Mouse (Mus musculus) embryo, embryonic 11.5 days (tissue): ENCODE results near the gene Myh13.

Source experiments
- DNase-seq: peaks from one replicate; pipeline ENCODE4 v3.0.0-alpha.2; 2012; ENCODE audit warnings: low read depth, low spot score

The Myh13 gene

DNA sequence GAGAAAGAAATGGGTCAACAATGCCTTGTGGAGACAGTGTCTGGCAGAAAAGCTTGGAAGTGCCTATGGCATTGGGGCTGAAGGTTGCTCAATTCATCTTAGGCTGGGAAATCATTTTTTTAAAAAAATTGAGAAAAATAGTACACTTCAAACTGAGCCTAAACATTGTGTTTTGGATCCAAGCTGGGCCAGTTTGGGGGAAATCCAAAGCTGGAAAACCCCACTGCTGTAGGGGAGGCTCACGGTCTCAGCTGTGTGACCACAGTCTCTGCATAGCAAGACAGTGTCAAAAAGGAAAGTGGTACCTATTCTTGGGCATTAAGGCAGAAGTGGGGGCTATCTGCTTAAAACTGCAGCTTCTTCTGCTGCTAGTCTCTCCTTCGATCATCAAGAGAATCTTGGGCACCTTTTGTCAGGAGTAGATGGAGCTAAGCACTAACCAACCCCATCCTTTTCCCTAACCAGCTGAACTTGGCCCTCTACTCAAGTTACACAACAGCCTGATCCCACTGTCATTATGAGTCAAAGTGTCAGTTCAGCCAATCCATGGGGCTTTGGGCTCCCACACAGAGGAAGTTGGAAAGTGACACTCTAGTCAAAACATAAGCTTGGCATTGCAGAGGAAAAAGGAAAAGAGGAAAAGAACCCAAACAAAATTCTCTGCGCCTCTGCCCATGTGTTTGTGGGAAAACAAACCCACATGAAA, 69.4 kb downstream of the Myh13 start:
- DNase-seq, result no peak

DNA sequence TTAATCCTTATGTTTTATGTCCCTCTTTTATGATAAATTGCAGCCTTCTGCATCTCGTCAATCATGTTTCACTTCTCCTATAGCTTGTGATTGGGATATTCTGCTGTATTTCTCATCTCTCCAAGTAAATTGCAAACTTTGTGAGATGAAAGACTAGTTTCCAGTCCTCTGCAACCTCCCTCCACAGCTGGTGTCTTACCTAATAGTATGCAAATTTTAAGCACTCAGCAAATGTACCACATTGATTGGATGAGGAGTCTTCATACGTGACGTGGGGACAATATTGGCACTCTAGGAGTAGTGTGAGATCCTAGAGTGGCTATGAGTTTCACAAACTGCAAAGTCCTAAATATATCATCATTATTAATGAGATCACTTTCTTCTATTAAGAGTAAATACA, 70.9 kb downstream of the Myh13 start:
- DNase-seq, result no peak

DNA sequence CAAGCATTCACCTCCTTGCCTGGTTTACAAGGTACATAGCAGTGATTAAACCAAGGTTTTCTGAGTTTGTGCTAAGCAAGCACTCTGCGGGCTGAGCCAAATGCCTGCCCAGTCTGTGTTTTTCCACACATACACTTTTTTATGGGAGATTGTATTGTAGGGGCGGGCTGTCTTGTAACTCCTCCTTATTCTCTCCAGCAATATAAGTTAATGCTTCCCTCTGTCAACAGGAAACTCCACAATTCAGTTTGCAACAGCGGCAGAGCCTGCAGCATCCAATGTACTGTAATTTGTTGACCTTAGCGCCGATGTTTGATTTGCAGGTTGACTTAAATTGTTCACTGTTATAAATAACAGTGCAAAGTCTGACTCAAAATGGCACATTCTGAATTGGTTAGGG, 79.5 kb downstream of the Myh13 start:
- DNase-seq, result no peak

DNA sequence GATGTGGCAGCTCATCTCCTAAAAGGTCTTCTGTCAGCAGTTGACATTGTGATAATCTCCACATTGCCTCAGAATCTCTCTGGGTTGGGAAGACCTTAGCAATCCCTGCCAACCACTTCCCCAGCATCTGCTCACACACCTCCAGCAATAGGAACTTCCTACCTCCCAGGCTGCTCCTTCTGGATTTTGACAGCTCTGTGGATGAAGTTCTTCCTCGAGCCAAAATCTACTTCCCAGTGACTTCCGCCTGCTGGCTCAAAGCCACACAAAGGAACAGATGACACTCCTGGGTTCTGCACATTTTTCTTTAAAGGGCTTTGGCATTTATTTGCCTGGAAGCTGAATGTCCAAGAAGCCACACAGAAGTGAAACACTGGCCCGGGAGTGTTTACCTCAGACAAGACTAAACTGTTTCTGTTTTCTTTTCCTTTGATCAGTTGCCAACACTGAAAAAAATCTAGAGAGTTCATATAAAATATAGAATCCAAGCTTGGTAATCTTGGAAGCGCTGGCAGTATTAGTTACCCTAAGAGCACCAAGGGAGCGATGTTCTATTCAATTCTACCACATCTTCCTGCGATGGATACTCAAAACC, 93.0 kb downstream of the Myh13 start:
- DNase-seq, result no peak
